1 mouse cellular context compared by ENCODE assay signal in genomic region chr11:115921986-115922385, GRCm38 (mm10).
A peak's percentile ranks its signal among the peaks of the same experiment; 100 is the strongest.
TF ChIP-seq lines count a peak whose summit lies in the region.

No protein-coding gene starts in this region.

TF ChIP-seq in myocyte, 11 proteins besides CTCF, POLR2A, EP300 and RAD21 (continued from another document):
- TF ChIP-seq MYOD1 (IDR thresholded peaks at IDR 0.05; ENCODE audit: control insufficient read depth in 1 of 3, insufficient read length in 2 of 3, low read depth in 2 of 3) (peak in 2 of 3 experiments; percentile 41 to 64), USF1 (IDR thresholded peaks at IDR 0.05; ENCODE audit: low read depth) (no peak)
TF ChIP-seq in myocyte: peak in this region for 3.
